Mouse (Mus musculus) kidney, postnatal 10 days (tissue): ENCODE data around the gene Znhit6.
A peak's percentile ranks its signal among the peaks of the same experiment; 100 is the strongest.

Experiments
- DNase-seq: peaks from one replicate; pipeline ENCODE4 v3.0.0; 2021; ENCODE audit warnings: mixed read lengths

The Znhit6 gene

GRCm38 (mm10) chr3:145575743-145576481 is at the start of gene Znhit6:
TSS of gene Znhit6 (plus strand) at chr3:145576205.
- peak; percentile 96 for DNase-seq

GRCm38 (mm10) chr3:145537870-145538269 is 38.1 kb upstream of the Znhit6 start:
- no peak for DNase-seq

GRCm38 (mm10) chr3:145548441-145549415 is 27.3 kb upstream of the Znhit6 start:
- DNase-seq: no peak

- no peak for DNase-seq
Measured at GRCm38 (mm10) chr3:145550216-145550615, 25.8 kb upstream of the Znhit6 start.

- no peak for DNase-seq
Measured at GRCm38 (mm10) chr3:145554388-145554787, 21.6 kb upstream of the Znhit6 start.

- DNase-seq: no peak
Measured at GRCm38 (mm10) chr3:145556206-145556605, 19.8 kb upstream of the Znhit6 start.

GRCm38 (mm10) chr3:145559675-145560074 is 16.3 kb upstream of the Znhit6 start:
- no peak for DNase-seq

- DNase-seq: no peak
Measured at GRCm38 (mm10) chr3:145560117-145560516, 15.9 kb upstream of the Znhit6 start.

GRCm38 (mm10) chr3:145574468-145574867 is 1.5 kb upstream of the Znhit6 start:
- no peak for DNase-seq

- no peak for DNase-seq
Measured at GRCm38 (mm10) chr3:145575340-145575739, 665 bp upstream of the Znhit6 start.

- DNase-seq: no peak
Measured at GRCm38 (mm10) chr3:145576482-145576822, 447 bp downstream of the Znhit6 start.

- no peak for DNase-seq
Measured at GRCm38 (mm10) chr3:145576876-145577275, 871 bp downstream of the Znhit6 start.

- DNase-seq: no peak
Measured at GRCm38 (mm10) chr3:145583043-145583442, 7.0 kb downstream of the Znhit6 start.

GRCm38 (mm10) chr3:145583522-145584200 is 7.7 kb downstream of the Znhit6 start:
- DNase-seq: no peak

GRCm38 (mm10) chr3:145590562-145590961 is 14.6 kb downstream of the Znhit6 start:
- DNase-seq: no peak

- DNase-seq: no peak
Measured at GRCm38 (mm10) chr3:145591841-145592542, 16.0 kb downstream of the Znhit6 start.

- no peak for DNase-seq
Measured at GRCm38 (mm10) chr3:145595354-145595753, 19.3 kb downstream of the Znhit6 start.

- no peak for DNase-seq
Measured at GRCm38 (mm10) chr3:145599059-145599458, 23.1 kb downstream of the Znhit6 start.

GRCm38 (mm10) chr3:145600801-145601200 is 24.8 kb downstream of the Znhit6 start:
- no peak for DNase-seq

GRCm38 (mm10) chr3:145601345-145601744 is 25.3 kb downstream of the Znhit6 start:
- no peak for DNase-seq

- peak; percentile 46 for DNase-seq
Measured at GRCm38 (mm10) chr3:145602410-145603206, 26.6 kb downstream of the Znhit6 start.
